Mouse (Mus musculus) forebrain, embryonic 16.5 days (tissue): ENCODE measurements at regions not wholly inside any gene's neighbourhood (a gene's known extent, or its start where the extent isn't known, plus 50 kb on each side); places are given as distances from the start of the nearest gene placed in this dataset.

ENCODE experiments used
- ATAC-seq: fragments of 200-750 bp; cut with Nextera tagmentation; 2 replicates; pipeline ENCODE4 v1.8.0; 2017; ENCODE audit warnings: mild to moderate bottlenecking, moderate library complexity
- H3K27ac ChIP-seq: fragments of 300-500 bp; sonication (generic); 2 replicates; pipeline ENCODE4 v1.5.1; 2014; ENCODE audit warnings: low read length, control low read depth
- H3K27me3 ChIP-seq: fragments of 300-500 bp; sonication (generic); replicated peaks from 2 replicates; pipeline ENCODE4 v1.6.1; 2014; ENCODE audit warnings: low read length; ENCODE audit not compliant: control insufficient read depth, insufficient read depth
- H3K36me3 ChIP-seq: fragments of 300-500 bp; sonication (generic); 2 replicates; pipeline ENCODE4 v1.6.1; 2014; ENCODE audit not compliant: control insufficient read depth, insufficient read depth
- H3K4me1 ChIP-seq: fragments of 300-500 bp; sonication (generic); replicated peaks from 2 replicates; pipeline ENCODE4 v1.6.1; 2014; ENCODE audit warnings: low read length; ENCODE audit not compliant: control insufficient read depth, insufficient read depth
- H3K4me2 ChIP-seq: fragments of 300-500 bp; sonication (generic); 2 replicates; pipeline ENCODE4 v1.6.1; 2014; ENCODE audit warnings: mild to moderate bottlenecking, low read length, control low read depth
- H3K4me3 ChIP-seq: fragments of 300-500 bp; sonication (generic); replicated peaks from 2 replicates; pipeline ENCODE4 v1.5.1; 2014; ENCODE audit warnings: mild to moderate bottlenecking, low read length, control low read depth
- H3K9ac ChIP-seq: fragments of 300-500 bp; sonication (generic); replicated peaks from 2 replicates; pipeline ENCODE4 v1.6.1; 2014; ENCODE audit warnings: low read depth, low read length, control low read depth
- H3K9me3 ChIP-seq: fragments of 300-500 bp; sonication (generic); 2 replicates; pipeline ENCODE4 v1.6.1; 2016; ENCODE audit warnings: low read length; ENCODE audit not compliant: control insufficient read depth
- WGBS: fragments of 180-500 bp; shearing (Covaris S2); extraction: QIAGEN DNeasy Blood & Tissue Kit; methylation state at CpG from one replicate; pipeline ENCODE4 v1.1.7; 2014; 5-methylcytosine and 5-hydroxymethylcytosine counted together

GRCm38 (mm10) chr9:14185681-14186080, 89.2 kb upstream of the Sesn3 start:
- 80% methylated on average over 2 of the region's 2 CpGs for WGBS
- no peak for ATAC-seq
- no peak overlapping the region for H3K9ac ChIP-seq
- H3K9me3 ChIP-seq, result no peaks in the 10 kb centered on the region
- H3K27me3 ChIP-seq, result no peaks in the 10 kb centered on the region
- no peak overlapping the region for H3K27ac ChIP-seq
- no peaks in the 10 kb centered on the region for H3K4me1 ChIP-seq
- no peak overlapping the region for H3K4me2 ChIP-seq
- H3K4me3 ChIP-seq, result no peak overlapping the region
- no peaks in the 10 kb centered on the region for H3K36me3 ChIP-seq

GRCm38 (mm10) chr9:14187753-14188152, 87.1 kb upstream of the Sesn3 start:
- ATAC-seq, result no peak
- Histone ChIP-seq H3K4me1 (no peaks in the 10 kb centered on the region), H3K9me3 (no peaks in the 10 kb centered on the region), H3K4me2 (no peak overlapping the region), H3K27ac (no peak overlapping the region), H3K36me3 (no peaks in the 10 kb centered on the region), H3K27me3 (no peaks in the 10 kb centered on the region), H3K9ac (no peak overlapping the region), H3K4me3 (no peak overlapping the region)
- WGBS, result 93% methylated on average over 1 of the region's 1 CpGs

- Histone ChIP-seq H3K9ac (no peak overlapping the region), H3K36me3 (no peaks in the 10 kb centered on the region), H3K4me2 (no peak overlapping the region), H3K27ac (no peak overlapping the region), H3K4me3 (no peak overlapping the region), H3K9me3 (no peaks in the 10 kb centered on the region), H3K4me1 (no peaks in the 10 kb centered on the region), H3K27me3 (no peaks in the 10 kb centered on the region)
- 23% methylated on average over 2 of the region's 2 CpGs for WGBS
- ATAC-seq, result no peak
These were observed 86.4 kb upstream of the Sesn3 start for GRCm38 (mm10) chr9:14188504-14188903.

GRCm38 (mm10) chr9:14190660-14191059, 84.2 kb upstream of the Sesn3 start:
- Histone ChIP-seq H3K4me3 (no peak overlapping the region), H3K4me2 (no peak overlapping the region), H3K36me3 (no peaks in the 10 kb centered on the region), H3K27me3 (no peaks in the 10 kb centered on the region), H3K4me1 (no peaks in the 10 kb centered on the region), H3K27ac (no peak overlapping the region), H3K9ac (no peak overlapping the region), H3K9me3 (no peaks in the 10 kb centered on the region)
- no peak for ATAC-seq
- 91% methylated on average over 9 of the region's 9 CpGs for WGBS

- Histone ChIP-seq H3K9me3 (no peaks in the 10 kb centered on the region), H3K9ac (no peak overlapping the region), H3K27me3 (no peaks in the 10 kb centered on the region), H3K4me2 (no peak overlapping the region), H3K27ac (no peak overlapping the region), H3K36me3 (no peaks in the 10 kb centered on the region), H3K4me1 (no peaks in the 10 kb centered on the region), H3K4me3 (no peak overlapping the region)
- WGBS, result 93% methylated on average over 5 of the region's 5 CpGs
- no peak for ATAC-seq
These were observed 80.1 kb upstream of the Sesn3 start for GRCm38 (mm10) chr9:14194748-14195147.

GRCm38 (mm10) chr9:14199116-14199515, 75.8 kb upstream of the Sesn3 start:
- H3K27me3 ChIP-seq, result no peaks in the 10 kb centered on the region
- no peaks in the 10 kb centered on the region for H3K9me3 ChIP-seq
- no peak overlapping the region for H3K27ac ChIP-seq
- H3K4me2 ChIP-seq, result no peak overlapping the region
- WGBS, result 81% methylated on average over 3 of the region's 3 CpGs
- H3K4me1 ChIP-seq, result no peaks in the 10 kb centered on the region
- ATAC-seq, result no peak
- no peak overlapping the region for H3K4me3 ChIP-seq
- no peaks in the 10 kb centered on the region for H3K36me3 ChIP-seq
- H3K9ac ChIP-seq, result no peak overlapping the region

GRCm38 (mm10) chr9:14199983-14200700, 74.7 kb upstream of the Sesn3 start:
- no peak for ATAC-seq
- Histone ChIP-seq H3K27me3 (no peaks in the 10 kb centered on the region), H3K4me2 (no peak overlapping the region), H3K4me1 (no peaks in the 10 kb centered on the region), H3K4me3 (no peak overlapping the region), H3K27ac (no peak overlapping the region), H3K9me3 (no peaks in the 10 kb centered on the region), H3K36me3 (no peaks in the 10 kb centered on the region), H3K9ac (no peak overlapping the region)
- WGBS, result 67% methylated on average over 9 of the region's 9 CpGs

GRCm38 (mm10) chr9:14200852-14201251, 74.0 kb upstream of the Sesn3 start:
- Histone ChIP-seq H3K9me3 (no peaks in the 10 kb centered on the region), H3K4me1 (no peaks in the 10 kb centered on the region), H3K9ac (no peak overlapping the region), H3K36me3 (no peaks in the 10 kb centered on the region), H3K4me2 (no peak overlapping the region), H3K4me3 (no peak overlapping the region), H3K27me3 (no peaks in the 10 kb centered on the region), H3K27ac (no peak overlapping the region)
- ATAC-seq, result no peak
- 94% methylated on average over 4 of the region's 4 CpGs for WGBS

GRCm38 (mm10) chr9:14202551-14203306, 72.1 kb upstream of the Sesn3 start:
- no peak for ATAC-seq
- Histone ChIP-seq H3K27me3 (no peaks in the 10 kb centered on the region), H3K4me3 (no peak overlapping the region), H3K9me3 (no peaks in the 10 kb centered on the region), H3K36me3 (no peaks in the 10 kb centered on the region), H3K27ac (no peak overlapping the region), H3K4me1 (no peaks in the 10 kb centered on the region), H3K4me2 (no peak overlapping the region), H3K9ac (no peak overlapping the region)
- 66% methylated on average over 10 of the region's 10 CpGs for WGBS
